In genomic region chr9:65293973-65294715, GRCm38 (mm10) we compare ENCODE assay signal across 8 mouse cellular contexts. TPM values are rescaled to one million over a fixed set of nuclear protein-coding genes. Genes with fewer than 3 reads are reported as not detected.
DNase-seq lines count a peak whose midpoint lies in the region; ATAC-seq and TF ChIP-seq lines count a peak whose summit lies in the region.

Gene Clpx (plus strand): TSS chr9:65294260.

- H3K4me1 ChIP-seq in CH12.LX (ENCODE audit: control insufficient read depth in 1 of 2, insufficient read depth in 2 of 2), result peaks cover 0 to 23% of the 10 kb centered on the region in 2 experiments; a peak in 3 of 4 replicates
- H3K4me1 ChIP-seq in forebrain, embryonic 11.5 days (replicated peaks; ENCODE audit: control insufficient read depth, insufficient read depth, low read length), result 0 out of 2 replicates have a peak, but pooled peaks cover 2% of the 10 kb centered on the region
- peaks cover 18% of the 10 kb centered on the region for H3K4me1 ChIP-seq in heart, embryonic 16.5 days (ENCODE audit: control insufficient read depth, insufficient read depth, low read length)
- peaks cover 40% of the 10 kb centered on the region for H3K4me1 ChIP-seq in liver, embryonic 15.5 days (replicated peaks)
- H3K4me1 ChIP-seq in neural tube, embryonic 12.5 days, result peaks cover 14% of the 10 kb centered on the region

- peaks cover 8 to 23% of the 10 kb centered on the region in 2 experiments for H3K36me3 ChIP-seq in CH12.LX (replicated peaks in 1 of 2; ENCODE audit: control insufficient read depth in 1 of 2, insufficient read depth in 1 of 2, low read length in 1 of 2)
- H3K36me3 ChIP-seq in forebrain, embryonic 11.5 days (ENCODE audit: control insufficient read depth, insufficient read depth, low read length), result no peaks in the 10 kb centered on the region
- no peaks in the 10 kb centered on the region for H3K36me3 ChIP-seq in heart, embryonic 16.5 days (ENCODE audit: control insufficient read depth, insufficient read depth)
- peaks cover 16% of the 10 kb centered on the region; the same call in 1 of the 2 replicates for H3K36me3 ChIP-seq in liver, embryonic 15.5 days (replicated peaks)
- H3K36me3 ChIP-seq in neural tube, embryonic 12.5 days, result peaks cover 4% of the 10 kb centered on the region; the same call in 1 of the 2 replicates

- peak within 1 kb of the TSS; percentile 88 for H3K4me2 ChIP-seq in CH12.LX (ENCODE audit: insufficient read depth, low read depth, poor library complexity, severe bottlenecking)
- peak within 1 kb of the TSS; percentile 90 for H3K4me2 ChIP-seq in forebrain, embryonic 11.5 days (ENCODE audit: low read depth, low read length, severe bottlenecking)
- H3K4me2 ChIP-seq in heart, embryonic 16.5 days (ENCODE audit: low read depth, low read length), result peak within 1 kb of the TSS; percentile 86
- H3K4me2 ChIP-seq in liver, embryonic 15.5 days, result peak within 1 kb of the TSS; percentile 87
- peak within 1 kb of the TSS; percentile 89 for H3K4me2 ChIP-seq in neural tube, embryonic 12.5 days (replicated peaks)

- in situ Hi-C loops in CH12.LX (cut with MboI; ENCODE audit: low pct_ligation_motif_present, low pct_unique_long_range_greater_than_20kb, low sequenced_read_pairs), result no loop called here

- peak; percentile 94 for ATAC-seq in forebrain, embryonic 11.5 days (replicated peaks; ENCODE audit: low FRiP score)
- peak; percentile 97 for ATAC-seq in heart, embryonic 16.5 days (replicated peaks; ENCODE audit: extremely low read depth, insufficient read depth, low FRiP score)
- peak; percentile 97 for ATAC-seq in liver, embryonic 15.5 days (ENCODE audit: insufficient read depth)
- ATAC-seq in neural tube, embryonic 12.5 days (ENCODE audit: low FRiP score, low read depth), result peak; percentile 95

- TF ChIP-seq CTCF in CH12.LX (conservative IDR thresholded peaks at IDR 0.05 in 1 of 2, IDR thresholded peaks at IDR 0.05 in 1 of 2; ENCODE audit: low read depth in 2 of 2, low read length in 2 of 2), result no peak

- peak within 1 kb of the TSS; percentile 81 to 92 (median 89) for H3K4me3 ChIP-seq in CH12.LX (replicated peaks in 1 of 3; ENCODE audit: low read depth in 2 of 3, low read length in 2 of 3, poor library complexity in 1 of 3)
- H3K4me3 ChIP-seq in forebrain, embryonic 11.5 days (ENCODE audit: low read depth, low read length), result peak within 1 kb of the TSS; percentile 89
- H3K4me3 ChIP-seq in heart, embryonic 16.5 days (ENCODE audit: low read length), result peak within 1 kb of the TSS; percentile 87
- H3K4me3 ChIP-seq in liver, embryonic 15.5 days (replicated peaks), result peak within 1 kb of the TSS; percentile 86
- H3K4me3 ChIP-seq in neural tube, embryonic 12.5 days, result peak within 1 kb of the TSS; percentile 94

- H3K27ac ChIP-seq in CH12.LX (ENCODE audit: insufficient read depth, low read depth), result peak within 1 kb of the TSS; percentile 58; the same call in 1 of the 2 replicates
- 0 out of 2 replicates have a peak within 1 kb of the TSS, but pooled peaks have one; percentile 12 for H3K27ac ChIP-seq in forebrain, embryonic 11.5 days (ENCODE audit: low read depth, low read length)
- H3K27ac ChIP-seq in heart, embryonic 16.5 days (ENCODE audit: low read length), result peak within 1 kb of the TSS; percentile 85
- peak within 1 kb of the TSS; percentile 86 for H3K27ac ChIP-seq in liver, embryonic 15.5 days (replicated peaks)
- peak within 1 kb of the TSS; percentile 27; the same call in 1 of the 2 replicates for H3K27ac ChIP-seq in neural tube, embryonic 12.5 days

- peaks cover 14% of the 10 kb centered on the region for H3K79me2 ChIP-seq in CH12.LX (replicated peaks; ENCODE audit: control insufficient read depth, extremely low read depth, insufficient read depth, poor library complexity, severe bottlenecking)

- no peak for TF ChIP-seq EP300 in CH12.LX (IDR thresholded peaks at IDR 0.05; ENCODE audit: low read length)

- H3K9me3 ChIP-seq in CH12.LX (replicated peaks; ENCODE audit: low read length), result peaks cover 8% of the 10 kb centered on the region
- no peaks in the 10 kb centered on the region for H3K9me3 ChIP-seq in forebrain, embryonic 11.5 days (ENCODE audit: control insufficient read depth, low read length)
- no peaks in the 10 kb centered on the region for H3K9me3 ChIP-seq in heart, embryonic 16.5 days (replicated peaks; ENCODE audit: control insufficient read depth, low read length)
- H3K9me3 ChIP-seq in liver, embryonic 15.5 days (replicated peaks), result no peaks in the 10 kb centered on the region
- H3K9me3 ChIP-seq in neural tube, embryonic 12.5 days, result no peaks in the 10 kb centered on the region

- TF ChIP-seq POLR2A in CH12.LX (IDR thresholded peaks at IDR 0.05; ENCODE audit: low read depth, low read length), result peak; percentile 76

- WGBS in forebrain, embryonic 11.5 days, result under 1% methylated on average over 71 of the region's 71 CpGs
- WGBS in heart, embryonic 16.5 days, result under 1% methylated on average over 71 of the region's 71 CpGs
- under 1% methylated on average over 71 of the region's 71 CpGs for WGBS in liver, embryonic 15.5 days (ENCODE audit: insufficient replicate concordance)
- under 1% methylated on average over 71 of the region's 71 CpGs for WGBS in neural tube, embryonic 12.5 days

- H3K9ac ChIP-seq in CH12.LX (ENCODE audit: insufficient read depth, low read depth), result peak within 1 kb of the TSS; percentile 100
- peak within 1 kb of the TSS; percentile 90 for H3K9ac ChIP-seq in forebrain, embryonic 11.5 days (ENCODE audit: low read length)
- H3K9ac ChIP-seq in heart, embryonic 16.5 days (ENCODE audit: low read length), result peak within 1 kb of the TSS; percentile 94
- peak within 1 kb of the TSS; percentile 95 for H3K9ac ChIP-seq in liver, embryonic 15.5 days
- H3K9ac ChIP-seq in neural tube, embryonic 12.5 days, result peak within 1 kb of the TSS; percentile 78

- TF ChIP-seq RAD21 in CH12.LX (IDR thresholded peaks at IDR 0.05; ENCODE audit: low read depth, low read length), result no peak

- dilution Hi-C loops in CH12.LX (cut with MboI; ENCODE audit: extremely low pct_ligation_motif_present, extremely low pct_unique_long_range_greater_than_20kb, low sequenced_read_pairs), result no loop called here

- DNase-seq in CH12.LX (ENCODE audit: extremely low read depth), result peak; percentile 99
- peak; percentile 99 for DNase-seq in c-Kit-positive CD71-positive TER-119-negative erythroid progenitor cells, embryonic 14.5 days (ENCODE audit: low read depth)
- DNase-seq in forebrain, embryonic 11.5 days (ENCODE audit: low spot score), result peak; percentile 99
- DNase-seq in kidney, postnatal 36 days, result peak; percentile 98 to 99
- DNase-seq in telencephalon, adult 2 months (ENCODE audit: low read depth, low spot score), result peak; percentile 98

- H3K27me3 ChIP-seq in CH12.LX (replicated peaks), result no peaks in the 10 kb centered on the region
- H3K27me3 ChIP-seq in forebrain, embryonic 11.5 days (ENCODE audit: control insufficient read depth, insufficient read depth, low read length), result no peaks in the 10 kb centered on the region
- H3K27me3 ChIP-seq in heart, embryonic 16.5 days (ENCODE audit: control insufficient read depth, insufficient read depth, low read length), result no peaks in the 10 kb centered on the region
- H3K27me3 ChIP-seq in liver, embryonic 15.5 days, result no peaks in the 10 kb centered on the region
- H3K27me3 ChIP-seq in neural tube, embryonic 12.5 days (replicated peaks), result no peaks in the 10 kb centered on the region

TF ChIP-seq in CH12.LX, 34 proteins besides CTCF, POLR2A, EP300 and RAD21 (continues in another document):
- no peak for TF ChIP-seq E2F4 (IDR thresholded peaks at IDR 0.05; ENCODE audit: insufficient replicate concordance, low read depth, low read length)
- no peak for TF ChIP-seq JUND (conservative IDR thresholded peaks at IDR 0.05; ENCODE audit: low read depth, low read length)
- TF ChIP-seq MAZ (IDR thresholded peaks at IDR 0.05; ENCODE audit: low read depth, low read length), result 0 out of 2 replicates have a peak, but pooled peaks have one; percentile 41
- 0 out of 2 replicates have a peak, but pooled peaks have one; percentile 49 for TF ChIP-seq MYC (IDR thresholded peaks at IDR 0.05; ENCODE audit: low read depth, low read length)
- TF ChIP-seq ZNF384 (IDR thresholded peaks at IDR 0.05; ENCODE audit: low read depth, low read length), result no peak
- TF ChIP-seq POLR2AphosphoS2 (IDR thresholded peaks at IDR 0.05; ENCODE audit: low read depth, low read length), result peak; percentile 46; the same call in 1 of the 2 replicates
- TF ChIP-seq MAX (IDR thresholded peaks at IDR 0.05; ENCODE audit: low read length), result peak; percentile 40; the same call in 1 of the 2 replicates
- 0 out of 2 replicates have a peak, but pooled peaks have one; percentile 48 for TF ChIP-seq CHD2 (IDR thresholded peaks at IDR 0.05; ENCODE audit: low read length)
- TF ChIP-seq ELF1 (IDR thresholded peaks at IDR 0.05; ENCODE audit: low read depth, low read length), result peak; percentile 69
- no peak for TF ChIP-seq ZKSCAN1 (IDR thresholded peaks at IDR 0.05; ENCODE audit: borderline replicate concordance, low read depth, low read length)
- TF ChIP-seq NRF1 (IDR thresholded peaks at IDR 0.05; ENCODE audit: low read depth, low read length), result peak; percentile 92
- TF ChIP-seq PAX5 (IDR thresholded peaks at IDR 0.05; ENCODE audit: low read length), result no peak
- no peak for TF ChIP-seq JUN (IDR thresholded peaks at IDR 0.05; ENCODE audit: insufficient read depth, low read depth, low read length)
- TF ChIP-seq SIN3A (IDR thresholded peaks at IDR 0.05; ENCODE audit: low read length), result peak; percentile 89
- no peak for TF ChIP-seq RCOR1 (conservative IDR thresholded peaks at IDR 0.05; ENCODE audit: low read depth, low read length)
- TF ChIP-seq UBTF (IDR thresholded peaks at IDR 0.05; ENCODE audit: low read depth, low read length), result no peak
- no peak for TF ChIP-seq USF1 (IDR thresholded peaks at IDR 0.05; ENCODE audit: low read depth, low read length)
- no peak for TF ChIP-seq ZC3H11A (IDR thresholded peaks at IDR 0.05; ENCODE audit: low read depth, low read length)
- no peak for TF ChIP-seq IRF4 (IDR thresholded peaks at IDR 0.05; ENCODE audit: low read depth, low read length)
- peak; percentile 40; the same call in 1 of the 2 replicates for TF ChIP-seq NELFE (IDR thresholded peaks at IDR 0.05; ENCODE audit: low read depth, low read length)
- TF ChIP-seq ZMIZ1 (IDR thresholded peaks at IDR 0.05; ENCODE audit: low read depth, low read length), result peak; percentile 58; the same call in 1 of the 2 replicates
- no peak for TF ChIP-seq ETS1 (conservative IDR thresholded peaks at IDR 0.05; ENCODE audit: low read depth, low read length)

RNA-seq across cellular contexts. Expression of gene Clpx, which starts in this region (rescaled TPM):
- total RNA-seq in CH12.LX (2012; rRNA removed), result 31.1 and 31.8 TPM in 2 replicates
- total RNA-seq in CH12.LX (2014; rRNA removed), result 45.6 and 51.4 TPM in 2 replicates
- polyA plus RNA-seq in CH12.LX (2012; ENCODE audit: insufficient read length, low read depth), result 34.5 TPM in 2 replicates
- polyA plus RNA-seq in forebrain, embryonic 11.5 days (2014; fragmentation: Nextera tagmentation; extraction: Ambion mirVana), result 50.6 and 51.3 TPM in 2 replicates
- polyA plus RNA-seq in heart, embryonic 16.5 days (2015; fragmentation: Nextera tagmentation; extraction: Ambion mirVana), result 49.0 and 53.5 TPM in 2 replicates
- 33.3 and 35.9 TPM in 2 replicates for polyA plus RNA-seq in liver, embryonic 15.5 days (2015; fragmentation: Nextera tagmentation; extraction: Ambion mirVana)
- 41.9 and 46.2 TPM in 2 replicates for polyA plus RNA-seq in neural tube, embryonic 12.5 days (2016; fragmentation: Nextera tagmentation; extraction: Ambion mirVana)

Comparison
In these comparisons a context has a peak if more than half of its experiments do, and no peak if none do; other contexts are left out.
1. Peak in every context shown above with its lines: DNase-seq, ATAC-seq, H3K4me3 ChIP-seq and H3K27ac ChIP-seq.
2. H3K27ac ChIP-seq: peak in every context shown above with its lines; median percentile 86 in liver, embryonic 15.5 days; 85 in heart, embryonic 16.5 days; 58 in CH12.LX; 27 in neural tube, embryonic 12.5 days; 12 in forebrain, embryonic 11.5 days.